Mouse (Mus musculus) erythroid progenitor cell, adult 5-6 weeks (primary cell): Measurements from ENCODE around the gene Snx25. TPM values are rescaled to one million over a fixed set of nuclear protein-coding genes. Genes with fewer than 3 reads are reported as not detected.
"Not testable (repeated sequence)": the region's sequence is repeated elsewhere in the genome, so short reads cannot be mapped to it uniquely, and the experiment has no call there.

Experiments used
- ATAC-seq: replicated peaks from 2 replicates; pipeline ENCODE4 v1.8.0; 2016; ENCODE audit warnings: moderate number of reproducible peaks, mild to moderate bottlenecking, moderate TSS enrichment, inconsistent platforms; ENCODE audit not compliant: poor library complexity, low FRiP score, severe bottlenecking
- total RNA-seq, 2 experiments: library from RNA; stranded (forward) in 1 of 2; stranded (reverse) in 1 of 2; fragments of 150-400 nt in 1 of 2; fragments of 186-747, 209-891 nt in 1 of 2; gene quantifications; 2 replicates each; pipeline versions ENCODE4 v1.2.3 to v1.2.4; 2015 to 2017; ENCODE audit warnings: low replicate concordance in 2 of 2

Gene Snx25
- total RNA-seq, 2 experiments from 2014 or later = 8.9 to 17.6 TPM

DNA sequence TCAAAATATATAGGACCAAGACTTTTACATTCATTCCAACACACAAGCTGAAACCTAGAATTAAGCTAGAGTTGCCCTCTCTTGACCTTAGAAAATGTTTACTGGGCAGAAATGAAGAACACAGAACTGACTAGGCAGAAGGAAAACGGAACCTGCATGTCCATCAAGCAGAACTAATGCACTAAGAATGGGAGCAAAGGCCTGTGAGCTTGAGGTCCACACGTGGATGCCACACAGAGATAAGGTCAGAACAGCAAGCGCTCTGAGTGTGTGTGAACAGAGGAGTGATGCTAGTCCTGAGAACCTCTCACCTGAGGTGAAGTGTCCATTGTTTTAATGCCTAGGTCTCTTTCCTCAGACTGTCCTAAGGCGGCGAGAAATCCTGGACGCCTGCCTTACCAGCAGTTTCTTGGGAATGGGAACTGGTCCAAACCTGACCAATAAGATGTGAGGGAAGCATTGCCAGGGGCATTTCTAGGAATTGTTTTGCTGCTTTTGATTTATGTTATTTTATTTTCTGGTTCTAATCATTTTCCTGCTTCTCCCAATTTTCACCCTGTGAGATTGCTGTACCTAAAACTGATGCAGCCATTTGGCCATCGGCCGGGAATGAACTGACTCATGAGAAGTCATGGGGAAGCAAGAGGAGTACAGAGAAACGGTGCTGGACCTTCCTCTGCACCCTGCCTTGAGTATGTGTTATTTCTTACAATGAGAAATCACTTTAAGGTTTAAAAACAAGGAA is 11.4 kb downstream of the Snx25 start:
- no peak for ATAC-seq

DNA sequence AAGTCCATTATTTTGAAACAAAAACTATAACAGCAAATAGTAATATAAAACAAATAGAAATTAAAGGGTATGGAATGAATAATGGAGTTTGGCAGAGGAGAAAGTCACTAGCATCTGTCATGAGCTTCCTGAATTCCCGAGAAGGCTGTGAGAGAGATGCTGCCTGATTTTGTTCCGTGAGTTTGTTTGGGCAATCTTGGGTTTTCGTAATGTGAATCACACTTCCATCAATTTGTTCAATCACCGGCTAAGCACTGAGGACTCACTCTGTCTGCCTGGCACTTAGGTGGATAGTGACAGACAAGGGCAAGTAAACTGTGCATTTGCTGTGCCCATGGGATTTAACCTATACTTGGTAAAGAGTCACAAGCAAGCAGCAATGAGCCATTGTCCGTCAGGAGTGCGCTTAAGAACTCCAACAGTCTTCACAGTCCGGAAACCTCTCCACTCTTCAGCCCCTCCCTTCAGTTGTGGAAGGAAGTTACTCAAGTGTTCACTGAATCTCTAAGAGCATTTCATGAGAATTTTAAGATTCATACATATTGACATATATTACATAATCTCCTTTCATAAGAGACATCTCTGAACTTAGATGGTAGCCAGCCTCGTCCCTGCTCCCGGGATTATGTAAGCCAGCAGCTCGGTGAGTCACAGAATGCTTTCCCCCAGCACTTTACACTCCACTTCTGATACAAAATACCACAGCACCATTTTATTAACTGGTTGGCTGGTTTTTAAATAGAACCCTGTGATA is 13.9 kb downstream of the Snx25 start:
- no peak for ATAC-seq

DNA sequence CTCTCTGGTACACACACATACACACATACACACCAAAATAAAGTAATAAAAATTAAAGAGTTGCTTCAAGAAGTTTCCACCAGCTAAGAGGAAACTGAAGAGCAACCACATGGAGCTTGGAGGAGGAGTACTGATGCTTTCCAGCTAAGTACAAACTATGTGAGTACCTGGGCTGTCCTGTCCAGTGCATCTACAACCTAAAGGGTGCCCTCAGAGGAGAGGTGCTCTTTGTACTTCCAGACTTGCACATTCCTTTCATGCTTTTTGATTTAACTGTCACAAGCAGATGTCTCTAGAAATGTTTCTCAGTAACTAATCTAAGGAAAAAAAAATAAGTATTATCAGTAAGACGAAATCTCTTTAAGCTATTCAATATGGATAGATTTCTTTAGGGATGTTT is 14.6 kb downstream of the Snx25 start:
- no peak for ATAC-seq

DNA sequence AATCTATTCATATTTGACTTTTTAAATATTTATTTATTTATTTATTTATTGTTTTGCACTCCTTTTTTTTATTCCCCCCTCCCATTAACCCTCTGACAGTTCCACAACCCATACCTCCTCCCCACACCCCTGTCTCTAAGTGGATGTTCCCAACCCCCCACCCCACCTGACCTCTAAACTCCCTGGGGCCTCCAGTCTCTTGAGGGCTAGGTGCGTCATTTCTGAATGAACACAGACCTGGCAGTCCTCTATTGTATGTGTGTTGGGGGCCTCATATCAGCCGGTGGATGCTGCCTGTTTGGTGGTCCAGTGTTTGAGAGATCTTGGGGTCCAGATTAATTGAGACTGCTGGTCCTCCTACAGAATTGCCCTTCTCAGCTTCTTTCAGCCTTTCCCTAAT is 16.4 kb downstream of the Snx25 start:
- ATAC-seq = not testable (repeated sequence)

DNA sequence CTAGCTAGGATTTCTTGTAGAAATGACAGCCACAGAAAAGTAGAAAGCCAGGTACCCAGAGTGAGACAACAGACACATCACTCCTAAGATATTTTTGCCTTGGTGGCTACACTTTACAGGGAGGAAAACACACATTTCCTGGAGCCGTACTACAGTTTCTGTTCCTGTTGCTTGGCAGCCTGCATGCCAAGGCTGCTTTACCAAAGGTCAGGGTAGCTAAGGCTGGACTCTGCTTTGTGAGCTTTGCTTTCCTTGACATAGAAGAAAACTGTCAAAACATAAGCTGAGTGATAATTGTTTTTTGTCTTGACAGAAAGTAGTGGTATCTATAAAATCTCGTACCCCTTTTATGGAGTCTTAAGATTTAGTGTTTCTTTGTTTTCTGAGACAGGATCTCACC is 21.5 kb downstream of the Snx25 start:
- ATAC-seq = no peak

DNA sequence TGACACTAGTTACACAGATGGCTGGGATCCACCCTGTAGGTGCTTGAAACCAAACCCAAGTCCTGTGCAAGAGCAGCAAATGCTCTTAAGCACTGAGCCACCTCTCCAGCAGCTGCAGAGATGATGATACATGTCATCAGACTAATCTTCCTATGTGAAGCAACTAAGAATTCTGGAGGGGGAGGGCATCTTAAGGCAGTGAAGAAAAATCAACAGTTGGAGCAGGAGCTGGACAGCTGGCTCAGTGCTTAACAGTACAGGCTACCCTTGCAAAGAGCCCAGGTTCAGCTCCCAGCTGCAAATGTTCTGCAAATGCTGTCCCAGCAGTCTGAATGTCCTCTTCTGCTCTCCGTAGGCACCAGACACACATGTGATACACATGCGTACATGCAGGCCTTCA is 29.5 kb downstream of the Snx25 start:
- ATAC-seq = no peak

DNA sequence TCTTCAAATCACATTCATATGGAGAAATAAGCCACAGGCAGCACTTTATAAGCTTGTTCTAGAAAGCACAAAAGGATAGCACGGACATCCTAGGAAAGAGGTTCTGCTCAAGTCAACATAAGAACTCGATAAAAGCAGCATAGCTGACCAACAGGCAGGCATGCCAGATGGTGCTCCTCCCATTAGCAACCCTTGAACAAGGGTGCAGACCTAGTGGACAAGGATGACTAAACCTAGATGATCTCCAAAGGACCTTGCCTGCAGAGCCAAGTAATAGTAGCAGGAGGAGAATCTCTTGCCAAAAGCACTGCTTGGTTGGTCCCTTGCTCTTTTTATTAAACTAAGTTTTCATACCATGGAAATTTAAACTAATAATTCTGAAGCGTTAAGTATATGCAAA is 32.8 kb downstream of the Snx25 start:
- no peak for ATAC-seq

DNA sequence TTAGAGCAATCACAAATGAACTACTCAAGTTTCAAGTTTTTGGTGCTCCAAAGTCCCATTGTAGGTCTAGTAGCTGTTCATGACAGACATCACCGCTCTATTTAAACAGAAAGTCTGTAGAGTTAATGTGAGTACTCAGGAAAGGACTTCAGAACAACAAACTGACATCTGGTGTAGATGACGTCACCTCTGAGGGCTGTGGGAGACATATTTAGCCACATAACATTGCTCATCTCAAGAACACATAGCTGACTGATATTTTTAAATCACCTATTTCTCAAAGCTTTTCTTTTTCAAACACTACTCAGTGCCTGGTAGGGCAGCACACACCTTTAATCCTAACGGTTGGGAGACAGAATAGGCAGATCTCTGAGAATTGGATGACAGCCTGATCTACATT is 34.8 kb downstream of the Snx25 start:
- no peak for ATAC-seq

DNA sequence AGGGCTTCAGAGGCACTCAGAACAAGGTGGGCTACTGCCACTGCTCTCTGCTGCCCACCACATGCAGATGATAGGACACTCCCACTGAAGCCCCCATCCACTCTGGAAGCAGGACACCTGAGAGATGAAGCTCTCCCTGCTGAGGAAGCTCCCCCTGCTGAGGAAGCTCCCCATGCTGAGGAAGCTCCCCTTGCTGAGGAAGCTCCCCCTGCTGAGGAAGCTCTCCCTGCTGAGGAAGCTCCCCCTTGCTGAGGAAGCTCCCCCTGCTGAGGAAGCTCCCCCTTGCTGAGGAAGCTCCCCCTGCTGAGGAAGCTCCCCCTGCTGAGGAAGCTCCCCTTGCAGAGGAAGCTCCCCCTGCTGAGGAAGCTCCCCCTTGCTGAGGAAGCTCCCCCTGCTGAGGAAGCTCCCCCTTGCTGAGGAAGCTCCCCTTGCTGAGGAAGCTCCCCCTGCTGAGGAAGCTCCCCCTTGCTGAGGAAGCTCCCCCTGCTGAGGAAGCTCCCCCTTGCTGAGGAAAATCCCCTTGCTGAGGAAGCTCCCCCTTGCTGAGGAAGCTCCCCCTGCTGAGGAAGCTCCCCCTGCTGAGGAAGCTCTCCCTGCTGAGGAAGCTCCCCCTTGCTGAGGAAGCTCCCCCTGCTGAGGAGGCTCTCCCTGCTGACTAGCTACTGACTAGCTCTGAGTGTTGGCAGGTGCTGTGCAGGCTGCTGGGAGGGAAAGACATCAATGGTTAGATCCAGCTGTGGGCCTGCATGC is 38.4 kb downstream of the Snx25 start:
- not testable (repeated sequence) for ATAC-seq

DNA sequence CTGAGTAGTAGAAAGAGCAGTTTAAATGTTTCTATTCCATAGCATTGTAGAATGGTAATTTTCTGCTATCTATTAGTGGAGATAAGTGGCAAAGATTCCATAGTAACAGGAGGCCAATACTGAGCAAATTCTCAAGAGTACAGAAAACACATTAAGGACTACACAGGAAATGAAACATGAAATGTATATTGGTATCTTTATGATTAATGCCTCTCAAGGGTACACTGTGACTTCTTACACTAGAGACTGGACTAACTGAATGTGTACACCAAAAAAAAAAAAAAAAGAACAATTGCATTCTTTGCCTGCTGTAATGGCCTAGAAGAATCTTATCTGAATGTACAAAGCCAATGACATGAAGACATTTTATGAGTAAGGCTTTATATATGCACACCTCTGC is 44.3 kb downstream of the Snx25 start:
- ATAC-seq = no peak

DNA sequence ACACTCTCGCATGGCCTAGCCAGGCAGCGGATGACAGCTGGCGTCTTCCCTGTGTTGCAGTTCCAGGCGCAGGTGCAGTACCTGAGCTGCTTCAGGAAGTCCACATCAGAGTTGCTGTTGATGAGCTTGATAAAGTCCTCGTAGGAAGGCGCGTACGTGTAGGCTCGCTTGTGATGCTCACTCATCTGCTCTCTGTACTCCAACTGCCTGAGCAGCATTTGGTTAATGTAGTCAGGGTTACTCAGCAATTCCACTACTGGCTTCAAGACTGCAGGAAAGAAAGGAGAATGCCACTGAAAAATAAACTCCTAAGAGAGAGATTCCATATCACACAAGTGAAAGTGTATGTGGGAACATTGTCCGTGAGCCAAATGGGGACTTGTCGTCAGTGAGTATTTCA is 48.5 kb downstream of the Snx25 start:
- ATAC-seq = no peak

DNA sequence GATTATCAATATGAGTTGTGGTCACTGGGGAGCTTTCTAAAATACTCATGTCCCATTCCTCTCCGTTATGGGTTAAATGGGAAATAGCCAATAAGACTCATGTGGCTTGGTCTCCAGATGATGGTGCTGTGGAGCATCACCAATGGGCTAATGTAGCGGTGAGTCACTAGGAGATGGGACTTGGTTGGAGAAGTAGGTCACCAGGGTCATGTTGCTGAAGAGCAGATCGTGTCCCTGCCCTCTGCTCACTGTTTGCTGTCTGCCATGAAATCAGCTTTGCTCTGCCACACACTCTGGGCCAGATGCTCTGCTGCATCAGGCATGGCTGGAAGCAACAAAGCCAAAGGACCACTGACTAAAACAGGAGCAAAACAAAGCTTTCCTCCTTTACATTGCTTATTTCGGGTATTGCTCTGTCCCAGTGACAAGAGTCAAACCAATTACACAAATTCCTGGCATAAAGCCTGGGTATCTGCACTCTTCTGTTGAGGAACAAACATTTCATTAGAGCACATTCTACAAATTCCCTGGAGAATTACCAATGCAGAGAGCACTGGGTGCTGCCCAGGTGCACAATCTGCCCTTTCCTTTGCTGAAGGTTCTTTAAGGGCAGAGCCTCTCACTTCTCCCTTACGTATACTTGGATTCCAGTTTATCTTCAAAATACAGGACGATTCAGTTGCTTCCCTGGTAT is 59.1 kb downstream of the Snx25 start:
- ATAC-seq = no peak

DNA sequence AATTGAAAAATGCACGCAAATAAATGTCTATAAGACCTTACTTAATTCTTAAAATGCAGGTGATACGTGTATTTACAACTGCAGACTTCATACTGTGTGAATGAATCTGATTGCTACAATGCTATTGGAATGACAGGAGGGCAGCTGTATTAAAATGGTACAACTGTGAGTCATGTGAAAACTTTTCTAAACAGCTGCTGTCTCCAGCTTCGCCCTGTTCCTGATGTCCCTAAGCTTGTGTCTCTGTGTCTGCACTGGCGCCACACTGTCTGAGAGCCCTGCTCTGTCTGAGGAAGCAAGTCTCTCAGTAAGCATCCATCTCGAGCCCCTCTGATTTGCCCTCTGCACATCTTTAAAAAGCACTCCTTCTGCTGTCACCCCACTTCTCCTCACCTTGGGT is 68.8 kb downstream of the Snx25 start:
- ATAC-seq = no peak

DNA sequence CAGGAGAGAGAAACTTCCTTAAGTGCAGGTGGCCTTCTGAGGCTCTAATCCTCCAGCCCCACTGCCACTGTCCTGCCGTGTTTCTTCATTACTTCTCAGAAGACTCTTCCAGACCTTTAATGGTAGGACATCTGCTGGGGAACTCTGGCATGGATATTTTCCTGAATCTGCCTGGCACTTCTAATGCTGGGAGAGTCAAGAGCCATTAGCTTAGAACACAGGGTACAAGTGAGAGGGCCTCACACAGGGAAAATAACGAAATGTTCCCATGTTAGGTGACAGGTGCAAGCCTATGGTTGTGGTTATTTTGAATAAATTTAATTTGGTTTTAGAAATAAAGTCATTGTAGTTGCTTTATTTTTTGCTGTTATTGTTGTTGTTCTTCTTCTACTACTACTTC is 70.9 kb downstream of the Snx25 start:
- no peak for ATAC-seq

DNA sequence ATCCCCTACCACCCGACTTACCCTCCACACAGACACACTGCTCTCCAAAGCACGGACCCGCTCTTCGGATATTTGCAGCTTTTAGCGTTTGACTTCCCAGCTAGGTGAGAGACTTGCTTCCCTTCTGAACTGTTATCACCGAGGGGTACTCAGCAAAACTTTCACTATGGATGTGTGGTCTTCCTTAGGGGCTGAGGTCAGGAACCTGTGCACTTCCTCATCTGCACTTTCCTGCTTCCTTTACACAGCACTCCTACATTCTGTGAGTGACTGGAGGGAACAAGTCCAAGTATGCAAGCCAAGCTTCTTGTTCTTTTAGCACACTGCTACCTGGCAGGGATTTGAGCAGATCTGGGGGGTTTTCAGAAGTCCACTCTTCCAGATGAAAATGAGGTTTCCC is 73.1 kb downstream of the Snx25 start:
- ATAC-seq = no peak

DNA sequence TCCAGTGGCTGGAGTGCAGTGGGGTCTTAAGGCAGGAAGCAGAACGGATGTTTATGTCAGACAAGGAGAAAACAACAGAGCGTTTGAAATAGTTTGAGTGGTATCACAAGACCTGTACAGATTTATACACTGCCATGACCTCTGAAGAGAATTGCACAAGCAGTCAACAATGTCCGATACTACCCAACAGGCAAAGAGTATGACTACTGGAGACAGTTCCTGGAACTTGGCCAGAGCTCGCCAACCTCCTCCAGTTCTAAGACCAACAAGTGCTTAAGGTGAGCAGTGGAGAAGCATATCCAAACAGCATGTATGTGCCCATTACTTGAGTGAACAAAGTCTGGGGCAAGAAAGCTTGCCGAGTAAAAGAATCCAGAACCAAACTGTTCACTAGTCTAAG is 76.7 kb downstream of the Snx25 start:
- no peak for ATAC-seq

DNA sequence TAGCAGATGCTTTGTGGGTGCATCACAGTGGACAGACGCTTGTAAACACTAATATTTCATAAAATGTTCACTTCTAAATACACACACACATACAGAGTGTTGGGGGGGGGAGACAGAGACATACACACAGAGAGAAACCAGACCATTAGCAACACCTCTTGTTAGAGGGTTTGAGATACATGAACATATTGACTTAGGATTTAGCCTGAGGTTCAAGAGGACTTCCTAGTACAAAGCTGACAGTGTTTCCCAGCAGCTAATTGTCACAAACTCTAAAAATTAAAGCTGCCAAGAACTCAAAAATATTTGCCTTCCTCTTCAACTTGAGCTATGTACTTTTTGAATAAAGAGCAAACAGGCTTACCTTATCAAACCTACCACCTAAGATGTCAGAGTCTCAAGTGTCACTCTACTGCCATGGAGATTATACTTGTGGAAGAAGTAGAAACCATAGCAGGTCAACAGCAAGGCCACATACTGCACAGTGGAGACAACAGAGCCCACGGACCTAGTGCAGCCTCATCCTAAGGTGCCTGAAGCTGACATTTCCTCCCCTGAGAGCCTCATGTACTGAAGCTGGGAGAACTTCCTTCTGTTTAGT is 78.3 kb downstream of the Snx25 start:
- ATAC-seq = no peak

DNA sequence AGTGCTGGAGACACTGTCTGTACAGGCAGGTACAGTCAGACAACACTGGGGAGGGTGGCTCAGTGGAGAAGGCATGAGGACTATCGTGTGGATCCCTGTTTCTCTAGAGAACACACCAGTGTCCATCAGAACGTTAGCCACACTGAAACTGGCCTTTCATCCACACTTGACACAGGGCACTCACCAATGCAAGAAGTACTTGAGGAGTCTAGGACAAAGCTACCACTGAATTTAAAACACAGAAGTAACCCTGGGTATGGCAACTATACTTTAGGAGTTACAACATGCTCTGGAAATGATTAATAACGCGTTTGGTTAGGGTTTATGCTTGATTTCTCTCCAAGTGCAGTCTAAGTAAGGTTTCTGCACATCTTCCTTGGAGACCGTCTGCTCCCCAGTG is 79.2 kb downstream of the Snx25 start:
- ATAC-seq = no peak

DNA sequence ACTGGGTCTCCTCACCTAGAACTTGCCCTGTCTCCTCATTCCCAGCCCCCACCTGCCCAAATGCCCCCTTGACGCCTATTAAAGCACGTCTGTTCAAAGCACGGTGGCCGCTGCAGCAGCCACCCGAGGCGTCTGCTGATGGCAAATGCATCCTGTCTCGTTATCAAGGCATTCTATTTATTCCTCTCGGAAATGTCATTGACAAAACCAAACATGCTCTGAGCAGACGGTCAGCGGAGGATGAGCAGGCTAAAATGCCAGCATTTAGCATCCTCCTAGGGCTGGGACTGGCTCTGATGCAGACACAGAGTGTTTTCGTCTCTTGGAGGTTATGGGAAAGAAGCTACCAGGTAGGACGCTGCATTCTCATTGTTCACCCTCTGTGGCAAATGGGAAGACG is 111.7 kb downstream of the Snx25 start:
- no peak for ATAC-seq

DNA sequence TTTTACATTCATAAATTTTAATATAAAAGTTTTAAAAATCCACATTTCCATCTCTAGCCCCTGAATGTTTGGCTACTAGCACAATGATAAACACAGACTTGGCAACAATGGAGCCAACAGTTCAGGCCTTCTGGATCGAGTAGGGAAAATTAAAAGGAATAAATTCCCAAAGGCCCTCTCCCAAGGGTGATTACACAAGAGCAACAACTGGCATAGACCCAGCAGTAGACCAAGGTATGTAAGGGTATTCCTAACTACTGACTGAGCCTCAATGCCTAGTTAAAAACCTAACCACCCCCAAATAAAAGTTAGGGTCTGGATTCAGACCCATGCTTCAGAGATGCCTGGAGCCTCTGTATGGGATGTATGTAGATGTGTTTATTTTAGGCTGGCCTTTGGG is 112.3 kb downstream of the Snx25 start:
- ATAC-seq = no peak
